Mouse (Mus musculus): ENCODE results near the gene Tmppe.

DNA sequence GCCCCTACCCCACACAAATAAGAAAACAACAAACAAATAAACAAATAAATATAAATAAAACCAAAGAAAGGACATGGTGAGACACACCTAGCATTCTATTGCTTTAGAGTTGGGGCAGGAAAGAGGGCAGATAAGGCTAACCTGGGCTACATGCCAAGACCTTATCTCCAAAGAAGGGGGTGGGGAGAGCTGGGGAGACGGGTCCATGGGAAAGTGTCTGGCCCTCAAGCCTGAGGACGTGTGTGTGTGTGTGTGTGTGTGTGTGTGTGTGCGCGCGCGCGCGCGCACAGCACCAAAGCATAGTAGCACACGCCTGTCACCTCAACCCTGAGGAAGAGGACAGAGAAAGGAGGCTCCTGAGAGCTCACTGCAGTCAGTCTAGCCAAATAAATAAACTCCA lies 23.7 kb upstream of the Tmppe start:
- TF ChIP-seq CTCF (IDR thresholded peaks at IDR 0.05; ENCODE audit: control insufficient read depth, insufficient read depth, insufficient replicate concordance, low read depth, low read length), result no peak
- no peak for TF ChIP-seq POLR2A (IDR thresholded peaks at IDR 0.05; ENCODE audit: control insufficient read depth, low read depth, low read length)

Data from testis, adult 2 months (tissue).